Comparison of ENCODE assay signal across 8 mouse cellular contexts in genomic region chr11:32454231-32454799, GRCm38 (mm10). TPM values are rescaled to one million over a fixed set of nuclear protein-coding genes. Genes with fewer than 3 reads are reported as not detected.
DNase-seq lines count a peak whose midpoint lies in the region; ATAC-seq and TF ChIP-seq lines count a peak whose summit lies in the region.

No protein-coding gene starts in this region.

- H3K4me1 ChIP-seq in kidney, embryonic 15.5 days, result peaks cover 13% of the 10 kb centered on the region
- peaks cover 20% of the 10 kb centered on the region for H3K4me1 ChIP-seq in heart, embryonic 15.5 days (replicated peaks)
- H3K4me1 ChIP-seq in lung, postnatal 0 days (ENCODE audit: insufficient read depth, low read depth, low read length), result no peaks in the 10 kb centered on the region; the same call in 1 of the 2 replicates

- TF ChIP-seq EP300 in lung, postnatal 0 days (IDR thresholded peaks at IDR 0.05), result no peak

- POLR2A ChIA-PET in Patski (lab: Charles Lee), result interaction anchor here (0.8 kb wide), 1 partner anchor 16 kb away, joined by 3 read pairs; no protein-coding TSS in a partner anchor

- no peak; the same call in 1 of the 2 replicates for ATAC-seq in kidney, embryonic 15.5 days (replicated peaks; ENCODE audit: low FRiP score)
- peak; percentile 4 for ATAC-seq in Patski
- peak; percentile 4; the same call in 1 of the 2 replicates for ATAC-seq in heart, embryonic 15.5 days (replicated peaks; ENCODE audit: insufficient number of reproducible peaks, insufficient read depth, low FRiP score, low read depth)
- ATAC-seq in lung, postnatal 0 days, result no peak; the same call in 1 of the 2 replicates

- peak overlapping the region; percentile 81 for H3K4me3 ChIP-seq in kidney, embryonic 15.5 days (replicated peaks)
- peak overlapping the region; percentile 97 for H3K4me3 ChIP-seq in heart, embryonic 15.5 days
- H3K4me3 ChIP-seq in lung, postnatal 0 days (ENCODE audit: low read depth, low read length), result peak overlapping the region; percentile 92

- no peak for DNase-seq in kidney, postnatal 14 days
- DNase-seq in Patski (ENCODE audit: low read depth, low spot score), result no peak
- DNase-seq in lung, postnatal 0 days (ENCODE audit: low spot score), result peak; percentile 51
- DNase-seq in ovary, postnatal 10 days (ENCODE audit: low spot score), result no peak
- DNase-seq in ovary, adult 18-20 months (ENCODE audit: low spot score), result no peak
- DNase-seq in cerebellum, adult 8-10 months, result no peak

- peak overlapping the region; percentile 88 for H3K9ac ChIP-seq in kidney, embryonic 15.5 days
- H3K9ac ChIP-seq in heart, embryonic 15.5 days, result peak overlapping the region; percentile 97
- H3K9ac ChIP-seq in lung, postnatal 0 days (replicated peaks; ENCODE audit: low read depth), result peak overlapping the region; percentile 90

- peak overlapping the region; percentile 98 for H3K27ac ChIP-seq in kidney, embryonic 15.5 days
- H3K27ac ChIP-seq in heart, embryonic 15.5 days, result peak overlapping the region; percentile 98
- peak overlapping the region; percentile 91 for H3K27ac ChIP-seq in lung, postnatal 0 days (ENCODE audit: low read length)

- WGBS in kidney, embryonic 15.5 days, result 4% methylated on average over 19 of the region's 19 CpGs
- WGBS in heart, embryonic 15.5 days, result 3% methylated on average over 19 of the region's 19 CpGs
- 3% methylated on average over 19 of the region's 19 CpGs for WGBS in lung, postnatal 0 days

- CTCF ChIA-PET in Patski (lab: Charles Lee), result no interaction called here

- H3K36me3 ChIP-seq in kidney, embryonic 15.5 days, result no peaks in the 10 kb centered on the region
- no peaks in the 10 kb centered on the region for H3K36me3 ChIP-seq in heart, embryonic 15.5 days
- no peaks in the 10 kb centered on the region for H3K36me3 ChIP-seq in lung, postnatal 0 days (ENCODE audit: insufficient read depth, low read length)

- peak overlapping the region; percentile 93 for H3K4me2 ChIP-seq in kidney, embryonic 15.5 days
- peak overlapping the region; percentile 94 for H3K4me2 ChIP-seq in heart, embryonic 15.5 days
- H3K4me2 ChIP-seq in lung, postnatal 0 days (replicated peaks; ENCODE audit: low read depth, low read length), result peak overlapping the region; percentile 85

- H3K27me3 ChIP-seq in kidney, embryonic 15.5 days, result no peaks in the 10 kb centered on the region
- no peaks in the 10 kb centered on the region for H3K27me3 ChIP-seq in Patski
- 0 out of 2 replicates have a peak, but pooled peaks cover 2% of the 10 kb centered on the region for H3K27me3 ChIP-seq in heart, embryonic 15.5 days
- no peaks in the 10 kb centered on the region for H3K27me3 ChIP-seq in lung, postnatal 0 days (replicated peaks; ENCODE audit: insufficient read depth, low read length)

- in situ Hi-C loops in Patski (cut with MboI; ENCODE audit: low pct_unique_long_range_greater_than_20kb), result loop anchor here (5.0 kb wide), 3 partner anchors 107 to 253 kb away; partner anchors contain the start of gene Sh3pxd2b

- no peaks in the 10 kb centered on the region for H3K9me3 ChIP-seq in kidney, embryonic 15.5 days (replicated peaks)
- no peaks in the 10 kb centered on the region for H3K9me3 ChIP-seq in heart, embryonic 15.5 days (replicated peaks)
- H3K9me3 ChIP-seq in lung, postnatal 0 days (ENCODE audit: low read length), result no peaks in the 10 kb centered on the region

- no peak for TF ChIP-seq CTCF in Patski (IDR thresholded peaks at IDR 0.05)
- 0 out of 2 replicates have a peak, but pooled peaks have one; percentile 0 for TF ChIP-seq CTCF in lung, postnatal 0 days (IDR thresholded peaks at IDR 0.05)

RNA-seq across cellular contexts. Expression of gene Ubtd2, which starts 0.9 kb away (rescaled TPM):
- polyA plus RNA-seq in kidney, embryonic 15.5 days (2015; fragmentation: Nextera tagmentation; extraction: Ambion mirVana), result 45.1 and 46.1 TPM in 2 replicates
- 22.4 TPM for polyA plus RNA-seq in Patski (2021)
- polyA plus RNA-seq in heart, embryonic 15.5 days (2015; fragmentation: Nextera tagmentation; extraction: Ambion mirVana), result 23.3 and 28.6 TPM in 2 replicates
- 23.7 and 25.1 TPM in 2 replicates for polyA plus RNA-seq in lung, postnatal 0 days (2015; fragmentation: Nextera tagmentation; extraction: Ambion mirVana)

Comparison
In these comparisons a context has a peak if more than half of its experiments do, and no peak if none do; other contexts are left out.
1. ATAC-seq: peak in Patski (single experiment) and heart, embryonic 15.5 days (single experiment); none in kidney, embryonic 15.5 days (single experiment) and lung, postnatal 0 days (single experiment).
2. Peak in every context shown above with its lines, with median percentiles within 50 percentile points of each other: H3K27ac ChIP-seq, H3K4me2 ChIP-seq, H3K4me3 ChIP-seq and H3K9ac ChIP-seq.